Mouse (Mus musculus) midbrain, postnatal 0 days (tissue): ENCODE data around the gene Znrf2. TPM values are rescaled to one million over a fixed set of nuclear protein-coding genes. Genes with fewer than 3 reads are reported as not detected.

ENCODE experiments used
- ATAC-seq: fragments of 200-750 bp; cut with Nextera tagmentation; 2 replicates; pipeline ENCODE4 v1.8.0; 2017; ENCODE audit warnings: moderate number of reproducible peaks, mild to moderate bottlenecking, moderate TSS enrichment, moderate library complexity; ENCODE audit not compliant: low FRiP score
- DNase-seq: peaks from one replicate; pipeline ENCODE4 v3.0.0-alpha.2; 2015; ENCODE audit warnings: low spot score
- H3K27ac ChIP-seq: fragments of 300-500 bp; sonication (generic); 2 replicates; pipeline ENCODE4 v1.5.1; 2014; ENCODE audit warnings: low read depth, mild to moderate bottlenecking, low read length, mixed read lengths
- H3K27me3 ChIP-seq: fragments of 300-500 bp; sonication (generic); 2 replicates; pipeline ENCODE4 v1.6.1; 2014; ENCODE audit warnings: low read length, control low read depth, mixed read lengths; ENCODE audit not compliant: insufficient read depth
- H3K36me3 ChIP-seq: fragments of 300-500 bp; sonication (generic); 2 replicates; pipeline ENCODE4 v1.6.1; 2014; ENCODE audit warnings: low read length, control low read depth, mixed read lengths; ENCODE audit not compliant: insufficient read depth
- H3K4me1 ChIP-seq: fragments of 300-500 bp; sonication (generic); 2 replicates; pipeline ENCODE4 v1.6.1; 2014; ENCODE audit warnings: mild to moderate bottlenecking, control low read depth, antibody characterized with exemption, low read length, mixed read lengths; ENCODE audit not compliant: insufficient read depth
- H3K4me2 ChIP-seq: fragments of 300-500 bp; sonication (generic); 2 replicates; pipeline ENCODE4 v1.6.1; 2014; ENCODE audit warnings: low read depth, mild to moderate bottlenecking, low read length, mixed read lengths; ENCODE audit not compliant: poor library complexity, severe bottlenecking
- H3K4me3 ChIP-seq: fragments of 300-500 bp; sonication (generic); 2 replicates; pipeline ENCODE4 v1.5.1; 2014; ENCODE audit warnings: low read depth, mild to moderate bottlenecking, low read length, moderate library complexity
- H3K9ac ChIP-seq: fragments of 300-500 bp; sonication (generic); replicated peaks from 2 replicates; pipeline ENCODE4 v1.6.1; 2014; ENCODE audit warnings: mild to moderate bottlenecking, low read length, moderate library complexity, mixed read lengths; ENCODE audit not compliant: poor library complexity, severe bottlenecking
- H3K9me3 ChIP-seq: fragments of 300-500 bp; sonication (generic); 2 replicates; pipeline ENCODE4 v1.6.1; 2016; ENCODE audit warnings: low read length, control low read depth
- CTCF ChIP-seq: IDR thresholded peaks from 2 replicates; pipeline ENCODE4 v1.5.1; 2016; ENCODE audit warnings: antibody characterized with exemption, mild to moderate bottlenecking
- WGBS: fragments of 180-500 bp; shearing (Covaris S2); extraction: QIAGEN DNeasy Blood & Tissue Kit; methylation state at CpG from one replicate; pipeline ENCODE4 v1.1.7; 2014; 5-methylcytosine and 5-hydroxymethylcytosine counted together
- polyA plus RNA-seq: library from polyadenylated mRNA; unstranded; fragments of >200 nt; fragmentation: Nextera tagmentation; extraction: Ambion mirVana; gene quantifications from 2 replicates; pipeline ENCODE4 v1.2.1, GENCODE M21; 2015
- total RNA-seq: library from RNA; depleted of rRNA; stranded (reverse); fragments of >200 nt; gene quantifications from 2 replicates; pipeline ENCODE4 v1.2.3, GENCODE M21; 2014

The Znrf2 gene
- total and polyA plus RNA-seq, 2 experiments from 2014 or later: 6.5 to 32.8 TPM

DNA sequence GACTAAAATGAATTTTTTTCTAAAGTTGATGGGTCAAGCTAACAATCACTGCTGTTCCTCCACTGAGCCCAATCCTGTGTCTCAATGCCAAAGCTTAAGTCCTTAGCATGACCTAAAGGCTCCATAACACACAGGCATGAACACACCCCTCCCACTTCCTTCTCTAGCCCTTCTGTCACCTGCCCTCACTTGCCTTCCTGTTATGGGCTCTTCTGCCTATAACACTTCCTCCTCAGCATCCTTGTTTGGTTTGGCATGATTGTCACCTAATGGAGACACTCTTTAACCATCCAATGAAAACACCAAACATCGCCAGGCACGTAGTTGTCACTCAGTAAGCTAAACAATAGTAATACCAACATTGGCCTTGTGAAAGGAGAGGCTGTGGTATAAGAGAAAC, 85.8 kb downstream of the Znrf2 start:
- Histone ChIP-seq H3K4me3 (no peak overlapping the region), H3K27me3 (no peaks in the 10 kb centered on the region), H3K4me1 (no peaks in the 10 kb centered on the region), H3K27ac (no peak overlapping the region), H3K36me3 (no peaks in the 10 kb centered on the region), H3K4me2 (no peak overlapping the region), H3K9me3 (no peaks in the 10 kb centered on the region), H3K9ac (no peak overlapping the region)
- 96% methylated on average over 2 of the region's 2 CpGs for WGBS
- ATAC-seq: no peak
- no peak for DNase-seq
- no peak for TF ChIP-seq CTCF

DNA sequence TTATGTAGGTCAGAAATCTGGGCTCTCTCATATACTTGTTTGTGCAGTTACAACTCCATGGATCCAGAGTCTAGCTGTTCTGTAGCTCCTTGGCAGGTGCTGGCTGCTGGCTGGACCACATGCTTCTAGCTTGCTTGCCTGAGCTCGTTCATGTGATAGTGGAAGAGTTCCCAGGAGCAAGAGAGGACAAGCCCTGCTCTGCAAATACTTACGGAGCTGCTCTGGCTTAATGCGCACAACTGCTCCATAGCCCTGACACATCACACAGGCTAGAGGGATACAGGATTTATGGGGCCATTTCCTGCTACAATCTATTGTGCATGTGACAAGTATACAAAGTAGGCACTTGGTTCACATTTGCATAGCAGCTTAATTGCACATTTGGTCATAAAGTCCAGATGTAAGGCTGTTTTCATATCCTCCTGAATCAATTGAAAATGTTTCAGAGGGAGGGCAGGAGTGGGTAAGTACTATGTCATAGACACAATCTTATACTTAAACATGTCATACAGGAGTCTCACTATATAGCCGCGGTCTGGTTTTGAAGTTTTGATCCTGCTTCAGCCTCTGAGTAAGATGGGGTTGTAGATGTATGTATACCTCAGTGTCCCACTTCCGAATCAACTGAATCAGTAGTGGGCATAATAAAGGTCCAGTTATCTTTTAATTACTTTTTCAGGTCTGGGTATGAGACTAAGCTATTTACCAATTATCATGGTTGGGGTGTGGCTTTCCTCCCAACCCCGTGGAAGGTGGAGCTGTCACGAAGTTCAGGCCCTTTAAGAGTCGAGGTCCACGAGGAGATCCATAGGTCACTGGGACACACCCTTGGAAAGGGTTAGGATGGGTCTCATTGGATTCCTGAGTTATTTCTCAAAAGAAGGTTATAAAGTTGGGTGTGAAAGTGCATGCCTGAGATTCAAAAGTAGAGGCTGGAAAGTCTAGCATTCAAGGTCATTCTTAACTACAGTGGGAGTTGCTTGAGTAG, 89.6 kb downstream of the Znrf2 start:
- DNase-seq (peak; percentile 2), ATAC-seq (no peak)
- Histone ChIP-seq H3K36me3 (no peaks in the 10 kb centered on the region), H3K27me3 (no peaks in the 10 kb centered on the region), H3K9ac (no peak overlapping the region), H3K9me3 (no peaks in the 10 kb centered on the region), H3K4me3 (no peak overlapping the region), H3K4me1 (no peaks in the 10 kb centered on the region), H3K4me2 (no peak overlapping the region), H3K27ac (no peak overlapping the region)
- 93% methylated on average over 10 of the region's 10 CpGs for WGBS
- TF ChIP-seq CTCF: no peak

DNA sequence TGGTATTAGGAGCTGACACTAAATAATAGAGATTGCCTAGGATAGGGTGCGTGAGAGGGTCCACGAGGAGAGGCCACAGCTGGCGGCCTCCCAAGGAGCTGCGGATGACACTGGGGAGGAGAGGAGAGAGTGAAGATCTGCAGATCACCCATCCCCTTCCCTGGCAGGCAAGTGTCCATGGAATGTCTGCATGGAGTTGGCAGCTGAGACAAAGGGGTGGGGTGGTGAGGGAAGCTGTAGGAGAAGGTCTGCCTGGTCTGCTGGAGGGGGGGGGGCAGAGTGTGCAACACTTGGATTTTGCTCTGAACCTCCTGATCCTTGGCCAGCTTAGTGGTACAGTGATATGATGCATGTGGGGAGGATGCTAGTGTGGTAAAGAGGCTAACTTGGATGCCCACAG, 98.3 kb downstream of the Znrf2 start:
- Histone ChIP-seq H3K4me2 (no peak overlapping the region), H3K27me3 (no peaks in the 10 kb centered on the region), H3K9ac (no peak overlapping the region), H3K36me3 (no peaks in the 10 kb centered on the region), H3K27ac (no peak overlapping the region), H3K4me1 (no peaks in the 10 kb centered on the region), H3K4me3 (no peak overlapping the region), H3K9me3 (no peaks in the 10 kb centered on the region)
- 82% methylated on average over 4 of the region's 4 CpGs for WGBS
- TF ChIP-seq CTCF: no peak
- ATAC-seq (no peak), DNase-seq (no peak)

DNA sequence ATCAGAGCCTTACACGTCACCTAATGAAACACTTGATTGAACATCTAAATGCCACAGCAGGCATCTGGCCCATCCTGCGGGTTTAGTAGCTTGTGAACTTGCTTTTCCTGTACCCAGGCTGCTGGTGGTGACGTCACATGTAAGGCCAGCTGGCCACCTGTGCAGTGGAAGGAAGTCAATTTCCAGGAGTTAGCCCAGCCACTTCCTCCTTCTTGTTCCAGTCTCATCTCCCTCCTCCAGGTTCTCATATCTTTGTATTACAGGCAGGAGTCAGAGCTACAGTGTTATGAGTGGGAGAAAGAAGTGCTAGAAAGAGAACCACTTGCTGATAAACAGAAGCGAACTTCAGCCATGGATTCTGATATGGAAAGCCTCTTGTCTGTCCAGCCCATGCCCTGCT, 99.4 kb downstream of the Znrf2 start:
- Histone ChIP-seq H3K27ac (no peak overlapping the region), H3K27me3 (no peaks in the 10 kb centered on the region), H3K4me3 (no peak overlapping the region), H3K36me3 (no peaks in the 10 kb centered on the region), H3K9ac (no peak overlapping the region), H3K9me3 (no peaks in the 10 kb centered on the region), H3K4me2 (no peak overlapping the region), H3K4me1 (no peaks in the 10 kb centered on the region)
- ATAC-seq: no peak
- WGBS: 65% methylated on average over 4 of the region's 4 CpGs
- TF ChIP-seq CTCF: no peak
- no peak for DNase-seq

DNA sequence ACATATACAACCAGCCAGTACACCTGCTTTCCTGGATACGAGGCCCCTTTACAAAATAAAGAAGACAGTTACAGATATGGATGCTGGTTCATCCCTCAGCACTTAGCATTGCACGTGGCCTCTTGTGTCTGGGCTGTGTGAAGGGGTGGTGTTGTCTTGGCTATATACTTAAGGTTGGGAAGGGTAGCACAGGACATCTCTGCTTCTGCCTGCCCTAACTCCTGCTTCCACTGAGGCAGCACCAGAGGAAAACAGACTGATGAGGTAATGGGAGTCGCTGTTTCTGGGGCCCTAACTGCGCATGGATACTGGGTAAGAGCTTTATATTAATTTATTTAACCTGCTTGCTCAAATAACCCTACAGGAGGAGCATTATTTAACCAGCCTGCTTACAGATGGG, 100.2 kb downstream of the Znrf2 start:
- H3K27ac ChIP-seq: no peak overlapping the region

DNA sequence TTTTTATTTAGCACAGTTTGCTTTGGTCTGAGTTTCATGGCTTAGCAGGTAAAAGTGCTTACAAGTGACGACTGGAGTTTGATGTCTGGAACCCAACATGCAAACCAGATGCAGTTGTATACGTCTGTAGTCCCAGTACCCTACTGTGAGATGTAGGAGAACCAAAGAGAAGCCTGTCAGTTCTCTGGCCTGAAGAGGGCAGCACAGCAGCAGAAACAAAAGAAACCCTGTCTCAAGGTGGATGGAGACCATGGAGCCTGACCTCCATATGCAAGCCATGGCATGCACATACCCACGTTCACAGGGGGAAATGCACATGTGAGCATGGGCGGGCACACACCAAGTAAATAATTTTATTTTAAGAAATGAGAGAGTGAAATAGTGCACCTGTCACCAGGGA, 100.8 kb downstream of the Znrf2 start:
- DNase-seq: peak; percentile 47
- Histone ChIP-seq H3K4me1 (no peaks in the 10 kb centered on the region), H3K27ac (no peak overlapping the region), H3K4me2 (no peak overlapping the region), H3K9ac (no peak overlapping the region), H3K9me3 (no peaks in the 10 kb centered on the region), H3K27me3 (no peaks in the 10 kb centered on the region), H3K36me3 (no peaks in the 10 kb centered on the region), H3K4me3 (no peak overlapping the region)
- WGBS: 50% methylated on average over 4 of the region's 4 CpGs
- no peak for ATAC-seq
- TF ChIP-seq CTCF: peak; percentile 69

More for the DNA sequence above, 100.2 kb downstream of the Znrf2 start:
- Histone ChIP-seq H3K4me2 (no peak overlapping the region), H3K4me3 (no peak overlapping the region), H3K27me3 (no peaks in the 10 kb centered on the region), H3K9ac (no peak overlapping the region), H3K4me1 (no peaks in the 10 kb centered on the region), H3K36me3 (no peaks in the 10 kb centered on the region), H3K9me3 (no peaks in the 10 kb centered on the region)
- no peak for ATAC-seq
- no peak for TF ChIP-seq CTCF
- WGBS: 82% methylated on average over 4 of the region's 4 CpGs
- no peak for DNase-seq
